Mouse (Mus musculus): Measurements from ENCODE around the gene Pla2g1b. TPM values are rescaled to one million over a fixed set of nuclear protein-coding genes. Genes with fewer than 3 reads are reported as not detected.
"Not testable (repeated sequence)": the region's sequence is repeated elsewhere in the genome, so short reads cannot be mapped to it uniquely, and the experiment has no call there.

The Pla2g1b gene
- total RNA-seq, 4 experiments from 2014 or later: not detected

- DNase-seq (ENCODE audit: low spot score in 2 of 2): not testable (repeated sequence)
These were observed 39.6 kb downstream of the Pla2g1b start for GRCm38 (mm10) chr5:115505617-115506016.

GRCm38 (mm10) chr5:115506454-115507201, 40.6 kb downstream of the Pla2g1b start, which contains the start of gene Pxn:
Gene Pxn (plus strand): TSS chr5:115506676.
- peak; percentile 75 to 88 for DNase-seq (ENCODE audit: low spot score in 2 of 2)

GRCm38 (mm10) chr5:115507267-115507980, 41.4 kb downstream of the Pla2g1b start:
- no peak for DNase-seq (ENCODE audit: low spot score in 2 of 2)

- DNase-seq (ENCODE audit: low spot score in 2 of 2): no peak
These were observed 42.2 kb downstream of the Pla2g1b start for GRCm38 (mm10) chr5:115507981-115508858.

GRCm38 (mm10) chr5:115508859-115509147, 42.7 kb downstream of the Pla2g1b start:
- no peak for DNase-seq (ENCODE audit: low spot score in 2 of 2)

- no peak for DNase-seq (ENCODE audit: low spot score in 2 of 2)
These were observed 43.3 kb downstream of the Pla2g1b start for GRCm38 (mm10) chr5:115509321-115509761.

GRCm38 (mm10) chr5:115509790-115510689, 44.0 kb downstream of the Pla2g1b start:
- no peak for DNase-seq (ENCODE audit: low spot score in 2 of 2)

GRCm38 (mm10) chr5:115512375-115512774, 46.3 kb downstream of the Pla2g1b start:
- DNase-seq (ENCODE audit: low spot score in 2 of 2): no peak

GRCm38 (mm10) chr5:115513246-115513645, 47.2 kb downstream of the Pla2g1b start:
- DNase-seq (ENCODE audit: low spot score in 2 of 2): no peak

- DNase-seq (ENCODE audit: low spot score in 2 of 2): no peak
These were observed 47.7 kb downstream of the Pla2g1b start for GRCm38 (mm10) chr5:115513721-115514120.

- no peak for DNase-seq (ENCODE audit: low spot score in 2 of 2)
These were observed 48.3 kb downstream of the Pla2g1b start for GRCm38 (mm10) chr5:115514346-115514745.

- DNase-seq (ENCODE audit: low spot score in 2 of 2): no peak
These were observed 49.0 kb downstream of the Pla2g1b start for GRCm38 (mm10) chr5:115514896-115515587.

- no peak for DNase-seq (ENCODE audit: low spot score in 2 of 2)
These were observed 50.2 kb downstream of the Pla2g1b start for GRCm38 (mm10) chr5:115516081-115516907.

- no peak for DNase-seq (ENCODE audit: low spot score in 2 of 2)
These were observed 50.8 kb downstream of the Pla2g1b start for GRCm38 (mm10) chr5:115516908-115517307.

- DNase-seq (ENCODE audit: low spot score in 2 of 2): no peak
These were observed 51.4 kb downstream of the Pla2g1b start for GRCm38 (mm10) chr5:115517501-115517900.

- DNase-seq (ENCODE audit: low spot score in 2 of 2): not testable (repeated sequence)
These were observed 52.2 kb downstream of the Pla2g1b start for GRCm38 (mm10) chr5:115518214-115518613.

- no peak for DNase-seq (ENCODE audit: low spot score in 2 of 2)
These were observed 54.3 kb downstream of the Pla2g1b start for GRCm38 (mm10) chr5:115520325-115520869.

GRCm38 (mm10) chr5:115521553-115522461, 55.7 kb downstream of the Pla2g1b start:
- DNase-seq (ENCODE audit: low spot score in 2 of 2): no peak

All from left cerebral cortex, adult 8-10 months (tissue).